Mouse (Mus musculus) v-Abl transformed pro-B cells (cell line): Measurements from ENCODE around the gene Olfr461.
"Not testable (repeated sequence)": the region's sequence is repeated elsewhere in the genome, so short reads cannot be mapped to it uniquely, and the experiment has no call there.

ENCODE experiments used
- in situ Hi-C, 2 experiments: fragments of 400-800 bp; cut with MboI; formaldehyde crosslinking; loops; one replicate each; pipeline ENCODE4 v1.15.1; 2025; ENCODE audit not compliant: unreplicated experiment in 2 of 2

Gene Olfr461

GRCm38 (mm10) chr6:40554950-40555349 lies at the start of gene Olfr461:
Olfr461 (minus strand) TSS chr6:40555050.
- in situ Hi-C loops = no loop called here

GRCm38 (mm10) chr6:40598546-40598945 lies 43.7 kb upstream of the Olfr461 start:
- in situ Hi-C loops = not testable (repeated sequence)

GRCm38 (mm10) chr6:40594804-40595550 lies 40.1 kb upstream of the Olfr461 start:
- in situ Hi-C loops = no loop called here

DNA sequence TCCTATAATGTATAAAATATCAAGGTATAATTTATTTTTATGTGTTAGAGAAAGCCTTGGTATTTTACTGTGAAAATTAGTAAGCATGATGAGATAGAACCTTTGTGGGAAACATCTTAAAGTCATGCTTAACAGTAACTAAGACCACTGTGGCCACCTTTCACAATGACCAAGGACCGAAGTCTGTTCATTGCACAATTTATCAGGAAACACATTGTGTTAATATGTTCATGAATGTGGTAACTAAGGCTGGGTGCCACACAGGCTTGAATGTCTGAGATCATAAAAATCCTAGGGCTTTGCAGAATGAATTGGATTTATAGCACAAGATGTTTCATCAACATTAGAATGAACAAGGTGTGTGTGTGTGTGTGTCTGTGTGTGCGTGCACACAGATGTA lies 33.5 kb upstream of the Olfr461 start:
- in situ Hi-C loops = no loop called here

- in situ Hi-C loops = no loop called here
These were observed 30.8 kb upstream of the Olfr461 start, which contains the start of gene Clec5a for GRCm38 (mm10) chr6:40585645-40586044. Clec5a (minus strand) TSS chr6:40585821.

DNA sequence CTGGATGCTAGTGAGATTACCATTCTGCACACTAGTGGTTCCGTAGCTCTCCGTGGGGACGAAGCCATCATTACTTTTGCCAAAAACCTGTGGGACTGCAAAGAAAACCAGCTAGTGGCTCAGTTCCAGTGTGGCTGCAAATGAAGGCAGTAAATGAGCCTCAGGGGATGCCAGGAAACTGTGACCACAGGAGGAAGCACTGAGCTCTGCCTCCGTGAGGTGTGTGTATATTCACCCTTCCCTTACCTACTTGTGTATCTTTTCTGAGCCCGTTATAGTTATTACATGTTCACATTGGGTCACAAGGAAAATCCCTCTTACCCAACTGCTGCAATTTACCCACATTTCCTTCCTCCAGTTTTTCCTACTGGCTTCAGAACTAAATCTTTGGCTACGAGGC lies 29.5 kb upstream of the Olfr461 start:
- in situ Hi-C loops = no loop called here

DNA sequence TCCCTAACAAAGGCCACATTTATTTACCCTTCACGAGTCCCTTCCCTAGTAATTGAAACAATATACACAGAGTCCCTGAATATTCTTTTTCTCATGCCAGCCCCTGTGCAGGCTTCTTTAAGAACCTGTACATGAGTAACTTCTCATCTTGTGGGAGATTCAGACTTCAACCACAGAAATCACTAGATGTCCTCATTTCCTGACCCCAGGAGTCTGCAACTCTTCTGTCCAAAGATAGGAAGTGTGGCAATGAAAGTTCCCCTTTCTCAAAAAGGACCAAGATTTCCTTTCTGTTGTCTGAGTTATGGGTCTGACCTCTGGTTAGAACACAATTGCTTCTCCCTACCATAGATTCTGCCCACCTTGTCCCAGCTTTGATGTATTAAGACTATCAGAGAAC lies 21.5 kb upstream of the Olfr461 start:
- in situ Hi-C loops = no loop called here

DNA sequence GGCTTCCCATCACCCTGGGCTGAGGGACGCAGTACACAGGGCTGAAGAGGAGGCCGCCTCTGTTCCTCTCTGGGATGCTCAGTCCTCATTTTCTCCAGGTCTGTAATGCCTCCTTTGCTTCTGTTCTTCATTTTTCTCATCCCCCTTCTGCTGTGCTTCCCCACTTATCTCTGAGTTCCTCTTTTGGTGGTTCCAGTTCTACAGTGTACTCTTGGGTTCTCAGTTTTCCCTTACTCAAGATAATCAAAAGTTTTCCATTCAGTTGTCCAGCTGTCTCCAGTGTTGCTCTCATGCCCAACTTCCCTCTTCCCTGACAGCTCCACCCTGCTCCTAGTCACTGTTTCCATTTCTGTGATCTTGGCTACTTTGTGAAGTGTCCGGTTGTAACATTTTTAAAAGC lies 18.8 kb upstream of the Olfr461 start:
- in situ Hi-C loops = no loop called here

- in situ Hi-C loops = no loop called here
These were observed 14.3 kb upstream of the Olfr461 start, which contains the start of gene Olfr460 for GRCm38 (mm10) chr6:40569187-40569586. Olfr460 (plus strand) TSS chr6:40569487.

- in situ Hi-C loops = no loop called here
These were observed 10.2 kb downstream of the Olfr461 start for GRCm38 (mm10) chr6:40544690-40545089.

- in situ Hi-C loops = no loop called here
These were observed 35.4 kb downstream of the Olfr461 start, which contains the start of gene Prss37 for GRCm38 (mm10) chr6:40519408-40519807. Prss37 (minus strand) TSS chr6:40519508.

GRCm38 (mm10) chr6:40493229-40493628 lies 61.6 kb downstream of the Olfr461 start, which contains the start of gene Tas2r108:
Tas2r108 (plus strand) TSS chr6:40493529.
- in situ Hi-C loops = loop anchor here (25.0 kb wide), 1 partner anchor 1794 kb away; the partner anchor contains the start of gene Clcn1 (in 2 of the 2)
